Mouse (Mus musculus) neural tube, embryonic 14.5 days (tissue): ENCODE results near the gene Imp4. TPM values are rescaled to one million over a fixed set of nuclear protein-coding genes. Genes with fewer than 3 reads are reported as not detected.
"Not testable (repeated sequence)": the region's sequence is repeated elsewhere in the genome, so short reads cannot be mapped to it uniquely, and the experiment has no call there.

Experiments used
- ATAC-seq: fragments of 200-750 bp; cut with Nextera tagmentation; 2 replicates; pipeline ENCODE4 v1.8.0; 2017; ENCODE audit warnings: low read depth, mild to moderate bottlenecking, moderate TSS enrichment, moderate library complexity
- H3K27ac ChIP-seq: fragments of 300-500 bp; sonication (generic); 2 replicates; pipeline ENCODE4 v1.5.1; 2014; ENCODE audit warnings: low read depth, mild to moderate bottlenecking, control low read depth, low read length, moderate library complexity, mixed read lengths
- H3K27me3 ChIP-seq: fragments of 300-500 bp; sonication (generic); 2 replicates; pipeline ENCODE4 v1.6.1; 2014; ENCODE audit warnings: low read length; ENCODE audit not compliant: control insufficient read depth, insufficient read depth
- H3K36me3 ChIP-seq: fragments of 300-500 bp; sonication (generic); 2 replicates; pipeline ENCODE4 v1.6.1; 2014; ENCODE audit warnings: low read length, mixed read lengths; ENCODE audit not compliant: control insufficient read depth, insufficient read depth
- H3K4me1 ChIP-seq: fragments of 300-500 bp; sonication (generic); 2 replicates; pipeline ENCODE4 v1.6.1; 2014; ENCODE audit warnings: low read length; ENCODE audit not compliant: control insufficient read depth, insufficient read depth
- H3K4me2 ChIP-seq: fragments of 300-500 bp; sonication (generic); 2 replicates; pipeline ENCODE4 v1.6.1; 2014; ENCODE audit warnings: mild to moderate bottlenecking, low read depth, low read length, control low read depth
- H3K4me3 ChIP-seq: fragments of 300-500 bp; sonication (generic); 2 replicates; pipeline ENCODE4 v1.5.1; 2014; ENCODE audit warnings: low read depth, low read length, control low read depth, mixed read lengths
- H3K9ac ChIP-seq: fragments of 300-500 bp; sonication (generic); replicated peaks from 2 replicates; pipeline ENCODE4 v1.6.1; 2014; ENCODE audit warnings: low read depth, mild to moderate bottlenecking, control low read depth, low read length, mixed read lengths
- H3K9me3 ChIP-seq: fragments of 300-500 bp; sonication (generic); 2 replicates; pipeline ENCODE4 v1.6.1; 2016; ENCODE audit warnings: low read length; ENCODE audit not compliant: control insufficient read depth
- WGBS: fragments of 180-500 bp; shearing (Covaris S2); extraction: QIAGEN DNeasy Blood & Tissue Kit; methylation state at CpG from one replicate; pipeline ENCODE4 v1.1.7; 2014; 5-methylcytosine and 5-hydroxymethylcytosine counted together
- polyA plus RNA-seq: library from polyadenylated mRNA; unstranded; fragments of >200 nt; fragmentation: Nextera tagmentation; extraction: Ambion mirVana; gene quantifications from 2 replicates; pipeline ENCODE4 v1.2.1, GENCODE M21; 2014

The Imp4 gene
- polyA plus RNA-seq, 1 experiment from 2014 or later, result 50.9 TPM

GRCm38 (mm10) chr1:34432776-34433481, 6.7 kb upstream of the Imp4 start:
- WGBS, result 5% methylated on average over 35 of the region's 35 CpGs
- H3K27me3 ChIP-seq, result no peaks in the 10 kb centered on the region
- H3K4me3 ChIP-seq, result peak overlapping the region; percentile 46
- H3K4me1 ChIP-seq, result peaks cover 4% of the 10 kb centered on the region; the same call in 1 of the 2 replicates
- H3K9ac ChIP-seq, result peak overlapping the region; percentile 60
- peak; percentile 12; the same call in 1 of the 2 replicates for ATAC-seq
- no peaks in the 10 kb centered on the region; the same call in 1 of the 2 replicates for H3K9me3 ChIP-seq
- H3K36me3 ChIP-seq, result no peaks in the 10 kb centered on the region
- H3K27ac ChIP-seq, result peak overlapping the region; percentile 52
- H3K4me2 ChIP-seq, result peak overlapping the region; percentile 64

- 14% methylated on average over 19 of the region's 19 CpGs for WGBS
- 0 out of 2 replicates have a peak overlapping the region, but pooled peaks have one; percentile 60 for H3K27ac ChIP-seq
- H3K27me3 ChIP-seq, result no peaks in the 10 kb centered on the region
- H3K9me3 ChIP-seq, result no peaks in the 10 kb centered on the region; the same call in 1 of the 2 replicates
- peak overlapping the region; percentile 59 for H3K4me3 ChIP-seq
- peak overlapping the region; percentile 47; the same call in 1 of the 2 replicates for H3K9ac ChIP-seq
- peak overlapping the region; percentile 64 for H3K4me2 ChIP-seq
- ATAC-seq, result no peak
- H3K4me1 ChIP-seq, result peaks cover 9% of the 10 kb centered on the region; the same call in 1 of the 2 replicates
- no peaks in the 10 kb centered on the region for H3K36me3 ChIP-seq
Measured at GRCm38 (mm10) chr1:34433891-34434521, 5.6 kb upstream of the Imp4 start.

DNA sequence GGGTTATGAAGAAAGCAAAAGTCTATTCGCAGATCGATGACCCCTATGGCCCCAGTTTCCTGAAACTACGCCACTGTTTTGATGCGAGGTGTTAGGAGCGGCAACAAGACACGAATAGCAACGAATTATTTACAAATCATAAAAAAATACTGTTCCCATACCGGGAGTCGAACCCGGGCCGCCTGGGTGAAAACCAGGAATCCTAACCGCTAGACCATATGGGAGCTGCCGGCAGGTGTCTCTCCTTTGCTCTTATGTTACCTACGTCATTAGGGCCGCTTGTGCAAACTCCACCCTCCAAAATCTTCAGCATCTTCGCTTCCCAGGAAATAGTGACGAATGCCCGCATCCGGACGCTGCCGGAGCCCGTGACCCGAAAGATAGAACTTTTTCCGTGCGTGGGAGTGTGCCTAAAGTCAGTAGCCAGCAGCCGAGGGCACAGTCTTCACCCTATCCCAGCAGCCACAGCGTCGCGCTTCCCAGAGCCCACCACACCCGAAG, 4.9 kb upstream of the Imp4 start:
- Histone ChIP-seq H3K27me3 (no peaks in the 10 kb centered on the region), H3K4me1 (peaks cover 9% of the 10 kb centered on the region; the same call in 1 of the 2 replicates), H3K4me2 (peak overlapping the region; percentile 64), H3K9ac (peak overlapping the region; percentile 60), H3K9me3 (no peaks in the 10 kb centered on the region; the same call in 1 of the 2 replicates), H3K36me3 (no peaks in the 10 kb centered on the region), H3K4me3 (peak overlapping the region; percentile 59), H3K27ac (peak overlapping the region; percentile 92)
- under 1% methylated on average over 30 of the region's 30 CpGs for WGBS
- peak; percentile 44 for ATAC-seq

DNA sequence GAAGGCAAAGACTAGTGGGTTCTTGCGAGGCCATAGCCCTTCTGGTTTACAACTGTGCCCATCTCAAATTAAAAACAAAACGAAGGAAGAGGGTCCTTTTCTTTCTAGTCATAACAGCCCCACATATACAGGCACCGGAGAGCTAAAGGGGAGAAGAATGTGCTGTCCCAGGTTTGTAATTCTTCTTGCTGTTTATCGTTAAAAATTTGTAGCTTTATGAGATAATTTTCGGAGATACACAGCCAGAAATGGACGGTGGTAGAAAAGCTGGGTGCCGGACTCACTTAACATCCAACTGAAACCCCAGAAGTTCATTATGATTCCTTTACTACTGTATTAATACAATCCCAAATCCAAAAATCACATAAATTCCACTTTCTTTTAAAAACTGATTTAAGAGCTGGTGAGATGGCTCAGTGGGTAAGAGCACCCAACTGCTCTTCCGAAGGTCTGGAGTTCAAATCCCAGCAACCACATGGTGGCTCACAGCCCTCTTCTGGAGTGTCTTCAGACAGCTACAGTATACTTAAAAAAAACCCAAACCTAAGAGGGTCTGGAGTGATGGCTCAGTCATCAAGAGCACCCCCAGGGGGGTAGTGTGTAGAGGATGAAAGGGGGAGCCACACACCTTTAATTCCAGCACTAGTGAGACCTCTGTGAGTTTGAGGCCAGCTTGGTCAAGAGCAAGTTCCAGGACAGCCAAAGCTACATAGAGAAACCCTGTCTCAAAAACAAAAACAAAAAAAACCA, 4.1 kb upstream of the Imp4 start:
- H3K4me3 ChIP-seq, result peak overlapping the region; percentile 59
- no peaks in the 10 kb centered on the region for H3K36me3 ChIP-seq
- ATAC-seq, result no peak
- H3K27me3 ChIP-seq, result no peaks in the 10 kb centered on the region
- peak overlapping the region; percentile 92 for H3K27ac ChIP-seq
- WGBS, result 30% methylated on average over 8 of the region's 8 CpGs
- peak overlapping the region; percentile 64 for H3K4me2 ChIP-seq
- peak overlapping the region; percentile 60 for H3K9ac ChIP-seq
- no peaks in the 10 kb centered on the region; the same call in 1 of the 2 replicates for H3K9me3 ChIP-seq
- H3K4me1 ChIP-seq, result peaks cover 12% of the 10 kb centered on the region

DNA sequence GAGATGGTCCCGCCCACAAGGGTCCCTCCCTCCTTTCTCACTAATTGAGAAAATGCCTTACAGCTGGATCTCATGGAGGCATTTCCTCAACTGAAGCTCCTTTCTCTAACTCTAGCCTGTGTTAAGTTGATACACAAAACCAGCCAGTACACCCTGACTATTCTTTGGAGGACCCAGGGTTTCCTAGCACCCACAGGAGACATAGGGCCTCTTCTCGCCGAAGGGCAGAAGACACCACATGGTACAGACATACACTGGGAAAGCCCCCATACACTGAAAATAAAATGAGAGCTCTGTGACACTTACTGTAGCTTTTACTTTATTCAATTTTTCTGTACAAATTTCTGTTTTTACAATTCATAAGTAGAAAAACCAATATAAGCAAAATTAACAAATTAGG, 3.3 kb upstream of the Imp4 start:
- no peak overlapping the region for H3K4me2 ChIP-seq
- no peaks in the 10 kb centered on the region for H3K9me3 ChIP-seq
- no peaks in the 10 kb centered on the region for H3K27me3 ChIP-seq
- no peak overlapping the region for H3K27ac ChIP-seq
- 93% methylated on average over 3 of the region's 3 CpGs for WGBS
- H3K9ac ChIP-seq, result no peak overlapping the region
- peaks cover 15% of the 10 kb centered on the region for H3K4me1 ChIP-seq
- no peak overlapping the region for H3K4me3 ChIP-seq
- H3K36me3 ChIP-seq, result no peaks in the 10 kb centered on the region
- no peak for ATAC-seq

DNA sequence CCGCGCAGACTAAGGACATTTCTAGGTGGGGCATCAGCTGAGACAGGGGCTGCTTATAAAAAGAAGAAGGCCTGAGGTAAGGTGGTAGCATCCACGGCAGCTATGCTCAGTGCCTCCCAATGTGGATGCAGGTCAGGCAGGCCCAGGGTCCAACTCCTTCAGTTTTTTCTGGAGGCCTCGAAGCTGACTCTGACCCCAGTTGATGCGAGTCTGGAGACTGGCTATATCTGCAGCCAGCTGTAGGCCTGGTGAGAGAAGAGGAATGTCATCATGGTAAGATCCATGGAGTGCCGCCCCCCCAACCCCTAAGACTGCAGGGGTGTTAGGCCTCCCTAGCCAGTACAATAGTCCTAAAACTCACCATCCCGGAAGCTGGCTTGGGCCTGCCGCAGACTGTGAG, 2.3 kb upstream of the Imp4 start:
- H3K36me3 ChIP-seq, H3K27ac ChIP-seq, H3K9ac ChIP-seq, ATAC-seq, H3K4me2 ChIP-seq, H3K4me3 ChIP-seq, H3K9me3 ChIP-seq, H3K27me3 ChIP-seq: not testable (repeated sequence)
- 95% methylated on average over 8 of the region's 8 CpGs for WGBS
- H3K4me1 ChIP-seq, result peaks cover 15% of the 10 kb centered on the region

DNA sequence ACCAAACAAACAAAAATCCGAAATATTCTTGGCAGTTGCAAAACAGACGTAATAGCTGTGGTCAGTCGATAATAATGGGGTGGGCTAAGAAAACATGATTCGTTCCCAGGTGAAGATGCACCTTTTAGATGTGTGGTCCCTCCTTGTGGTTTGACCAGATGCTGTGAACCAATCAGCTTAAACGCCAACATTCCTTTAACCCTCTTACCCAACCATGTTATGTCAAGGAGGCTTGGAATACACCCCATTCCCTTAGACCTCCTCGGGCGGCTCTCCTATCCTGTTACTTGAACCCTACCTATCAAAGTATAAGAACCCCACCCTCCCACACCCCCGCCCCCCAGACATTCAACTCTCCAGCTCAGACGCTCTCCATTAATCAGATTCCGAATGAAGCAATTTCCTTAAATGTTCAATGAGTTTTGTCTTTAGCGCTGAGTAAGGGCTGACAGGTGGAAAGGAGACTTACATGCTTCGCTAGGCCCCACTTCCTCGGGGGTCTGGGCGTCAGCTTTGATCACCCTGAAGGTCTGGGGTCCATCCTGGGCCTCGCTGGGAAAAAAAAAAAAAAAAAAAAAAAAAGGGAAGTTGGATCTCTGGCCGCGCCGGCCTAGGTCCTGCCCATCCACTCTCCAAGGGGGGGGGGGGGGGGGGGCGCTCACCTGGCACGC, 1.1 kb upstream of the Imp4 start:
- H3K27me3 ChIP-seq, result no peaks in the 10 kb centered on the region
- peak overlapping the region; percentile 60 for H3K4me3 ChIP-seq
- H3K4me1 ChIP-seq, result peaks cover 15% of the 10 kb centered on the region
- peak overlapping the region; percentile 33; the same call in 1 of the 2 replicates for H3K9ac ChIP-seq
- ATAC-seq, result no peak
- no peaks in the 10 kb centered on the region for H3K9me3 ChIP-seq
- H3K36me3 ChIP-seq, result peaks cover 10% of the 10 kb centered on the region
- WGBS, result 48% methylated on average over 15 of the region's 20 CpGs
- H3K4me2 ChIP-seq, result peak overlapping the region; percentile 60
- H3K27ac ChIP-seq, result no peak overlapping the region

DNA sequence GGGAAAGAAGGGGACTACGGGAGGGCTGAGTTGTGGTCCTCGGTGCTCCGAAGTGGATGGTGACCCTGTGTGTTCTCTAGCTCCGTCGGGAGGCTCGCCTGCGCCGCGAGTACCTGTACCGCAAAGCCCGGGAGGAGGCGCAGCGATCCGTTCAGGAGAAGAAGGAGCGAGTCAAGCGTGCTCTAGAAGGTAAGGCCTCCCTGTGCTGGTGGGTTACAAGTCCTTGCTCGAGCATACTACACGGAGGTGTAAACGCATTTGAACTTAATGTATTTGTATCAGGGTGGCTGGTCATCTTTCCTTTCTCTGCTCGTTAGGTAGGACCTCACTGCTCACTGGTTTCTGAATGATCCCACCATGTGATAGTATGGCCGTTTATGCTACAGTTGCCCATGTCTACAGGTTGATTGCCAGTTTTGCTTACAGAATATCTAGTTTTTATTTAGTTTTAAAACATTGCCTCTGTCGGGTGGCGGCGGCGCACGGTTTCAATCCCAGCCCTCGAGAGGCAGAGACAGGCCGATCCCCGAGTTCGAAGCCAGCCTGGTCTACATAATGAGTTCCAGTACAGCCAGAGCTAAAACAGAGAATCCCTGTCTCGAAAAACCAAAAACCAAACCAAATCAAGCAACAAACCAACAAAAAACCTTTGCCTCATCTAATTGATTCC, 445 bp downstream of the Imp4 start:
- peak; percentile 44 for ATAC-seq
- Histone ChIP-seq H3K9me3 (no peaks in the 10 kb centered on the region), H3K27ac (peak overlapping the region; percentile 55), H3K9ac (peak overlapping the region; percentile 43), H3K4me2 (peak overlapping the region; percentile 67), H3K27me3 (no peaks in the 10 kb centered on the region), H3K4me3 (peak overlapping the region; percentile 60), H3K4me1 (peaks cover 11% of the 10 kb centered on the region), H3K36me3 (peaks cover 24% of the 10 kb centered on the region)
- WGBS, result 8% methylated on average over 31 of the region's 31 CpGs
